Mouse (Mus musculus) kidney, embryonic 16.5 days (tissue): ENCODE measurements around the gene Slc41a3. TPM values are rescaled to one million over a fixed set of nuclear protein-coding genes. Genes with fewer than 3 reads are reported as not detected.
A peak's percentile ranks its signal among the peaks of the same experiment; 100 is the strongest.
"Not testable (repeated sequence)": the region's sequence is repeated elsewhere in the genome, so short reads cannot be mapped to it uniquely, and the experiment has no call there.

Experiments
- ATAC-seq: fragments of 200-750 bp; cut with Nextera tagmentation; 2 replicates; pipeline ENCODE4 v1.8.0; 2017; ENCODE audit warnings: moderate TSS enrichment; ENCODE audit not compliant: low FRiP score, low TSS enrichment
- H3K27ac ChIP-seq: fragments of 300-500 bp; sonication (generic); 2 replicates; pipeline ENCODE4 v1.5.1; 2014; ENCODE audit warnings: low read length
- H3K27me3 ChIP-seq: fragments of 300-500 bp; sonication (generic); 2 replicates; pipeline ENCODE4 v1.6.1; 2014; ENCODE audit warnings: low read length, control low read depth, mixed read lengths; ENCODE audit not compliant: insufficient read depth
- H3K36me3 ChIP-seq: fragments of 300-500 bp; sonication (generic); 2 replicates; pipeline ENCODE4 v1.6.1; 2014; ENCODE audit warnings: low read length, control low read depth, mixed read lengths; ENCODE audit not compliant: insufficient read depth
- H3K4me1 ChIP-seq: fragments of 300-500 bp; sonication (generic); 2 replicates; pipeline ENCODE4 v1.6.1; 2014; ENCODE audit warnings: low read length, control low read depth, mixed read lengths; ENCODE audit not compliant: insufficient read depth
- H3K4me2 ChIP-seq: fragments of 300-500 bp; sonication (generic); replicated peaks from 2 replicates; pipeline ENCODE4 v1.6.1; 2014; ENCODE audit warnings: low read depth, low read length
- H3K4me3 ChIP-seq: fragments of 300-500 bp; sonication (generic); 2 replicates; pipeline ENCODE4 v1.5.1; 2014; ENCODE audit warnings: mild to moderate bottlenecking, low read length
- H3K9ac ChIP-seq: fragments of 300-500 bp; sonication (generic); replicated peaks from 2 replicates; pipeline ENCODE4 v1.6.1; 2014; ENCODE audit warnings: low read length
- H3K9me3 ChIP-seq: fragments of 300-500 bp; sonication (generic); 2 replicates; pipeline ENCODE4 v1.6.1; 2016; ENCODE audit warnings: low read length, control low read depth
- WGBS: fragments of 180-500 bp; shearing (Covaris S2); extraction: QIAGEN DNeasy Blood & Tissue Kit; methylation state at CpG from one replicate; pipeline ENCODE4 v1.1.7; 2014; 5-methylcytosine and 5-hydroxymethylcytosine counted together
- polyA plus RNA-seq: library from polyadenylated mRNA; unstranded; fragments of >200 nt; fragmentation: Nextera tagmentation; extraction: Ambion mirVana; gene quantifications from 2 replicates; pipeline ENCODE4 v1.2.1, GENCODE M21; 2015

Slc41a3 gene
- polyA plus RNA-seq, 1 experiment from 2014 or later = 7.2 TPM

GRCm38 (mm10) chr6:90653736-90654135 is 49.2 kb downstream of the Slc41a3 start:
- Histone ChIP-seq H3K4me3 (no peak overlapping the region), H3K36me3 (no peaks in the 10 kb centered on the region), H3K4me1 (no peaks in the 10 kb centered on the region), H3K9me3 (no peaks in the 10 kb centered on the region), H3K4me2 (no peak overlapping the region), H3K27me3 (no peaks in the 10 kb centered on the region), H3K9ac (no peak overlapping the region), H3K27ac (no peak overlapping the region)
- WGBS = 59% methylated on average over 2 of the region's 2 CpGs
- no peak for ATAC-seq

- H3K36me3 ChIP-seq, ATAC-seq, H3K27ac ChIP-seq, H3K27me3 ChIP-seq, H3K9me3 ChIP-seq, H3K9ac ChIP-seq, H3K4me3 ChIP-seq, H3K4me2 ChIP-seq: not testable (repeated sequence)
- peaks cover 20% of the 10 kb centered on the region for H3K4me1 ChIP-seq
- 68% methylated on average over 2 of the region's 2 CpGs for WGBS
These were observed 51.9 kb downstream of the Slc41a3 start for GRCm38 (mm10) chr6:90656344-90656850.

GRCm38 (mm10) chr6:90659913-90660312 is 55.4 kb downstream of the Slc41a3 start:
- WGBS = 48% methylated on average over 2 of the region's 2 CpGs
- H3K9me3 ChIP-seq = no peaks in the 10 kb centered on the region
- no peak overlapping the region for H3K4me3 ChIP-seq
- H3K27me3 ChIP-seq = no peaks in the 10 kb centered on the region
- H3K9ac ChIP-seq = no peak overlapping the region
- H3K4me2 ChIP-seq = no peak overlapping the region
- H3K4me1 ChIP-seq = peaks cover 38% of the 10 kb centered on the region
- no peak for ATAC-seq
- H3K36me3 ChIP-seq = peaks cover 6% of the 10 kb centered on the region
- H3K27ac ChIP-seq = 0 out of 2 replicates have a peak overlapping the region, but pooled peaks have one; percentile 60

- Histone ChIP-seq H3K4me1 (peaks cover 38% of the 10 kb centered on the region), H3K27ac (peak overlapping the region; percentile 60), H3K27me3 (no peaks in the 10 kb centered on the region), H3K9me3 (no peaks in the 10 kb centered on the region), H3K4me2 (no peak overlapping the region), H3K9ac (no peak overlapping the region), H3K36me3 (peaks cover 12% of the 10 kb centered on the region), H3K4me3 (no peak overlapping the region)
- 60% methylated on average over 20 of the region's 20 CpGs for WGBS
- ATAC-seq = peak; percentile 61
These were observed 56.0 kb downstream of the Slc41a3 start for GRCm38 (mm10) chr6:90660398-90661028.

GRCm38 (mm10) chr6:90661029-90661399 is 56.5 kb downstream of the Slc41a3 start:
- no peak; the same call in 1 of the 2 replicates for ATAC-seq
- peaks cover 38% of the 10 kb centered on the region for H3K4me1 ChIP-seq
- no peaks in the 10 kb centered on the region for H3K9me3 ChIP-seq
- H3K27me3 ChIP-seq = no peaks in the 10 kb centered on the region
- no peak overlapping the region for H3K4me3 ChIP-seq
- H3K4me2 ChIP-seq = no peak overlapping the region
- H3K36me3 ChIP-seq = peaks cover 17% of the 10 kb centered on the region
- H3K27ac ChIP-seq = peak overlapping the region; percentile 60
- 66% methylated on average over 11 of the region's 11 CpGs for WGBS
- H3K9ac ChIP-seq = 0 out of 2 replicates have a peak overlapping the region, but pooled peaks have one; percentile 16

- Histone ChIP-seq H3K27me3 (no peaks in the 10 kb centered on the region), H3K9ac (no peak overlapping the region), H3K4me3 (no peak overlapping the region), H3K4me1 (peaks cover 38% of the 10 kb centered on the region), H3K4me2 (no peak overlapping the region), H3K36me3 (peaks cover 28% of the 10 kb centered on the region), H3K27ac (no peak overlapping the region), H3K9me3 (no peaks in the 10 kb centered on the region)
- ATAC-seq = no peak
- WGBS = 90% methylated on average over 5 of the region's 5 CpGs
These were observed 57.6 kb downstream of the Slc41a3 start for GRCm38 (mm10) chr6:90662148-90662547.

- no peak; the same call in 1 of the 2 replicates for ATAC-seq
- no peak overlapping the region for H3K4me3 ChIP-seq
- H3K27me3 ChIP-seq = no peaks in the 10 kb centered on the region
- H3K4me1 ChIP-seq = peaks cover 38% of the 10 kb centered on the region
- H3K9ac ChIP-seq = 0 out of 2 replicates have a peak overlapping the region, but pooled peaks have one; percentile 13
- H3K4me2 ChIP-seq = no peak overlapping the region
- 64% methylated on average over 11 of the region's 11 CpGs for WGBS
- peaks cover 40% of the 10 kb centered on the region for H3K36me3 ChIP-seq
- H3K27ac ChIP-seq = peak overlapping the region; percentile 86
- H3K9me3 ChIP-seq = no peaks in the 10 kb centered on the region
These were observed 59.2 kb downstream of the Slc41a3 start for GRCm38 (mm10) chr6:90663736-90664135.

GRCm38 (mm10) chr6:90668693-90669092 is 64.2 kb downstream of the Slc41a3 start:
- WGBS = 34% methylated on average over 9 of the region's 9 CpGs
- H3K36me3 ChIP-seq = peaks cover 82% of the 10 kb centered on the region
- peak; percentile 60 for ATAC-seq

GRCm38 (mm10) chr6:90678759-90679158 is 74.2 kb downstream of the Slc41a3 start:
- ATAC-seq = no peak; the same call in 1 of the 2 replicates
- 64% methylated on average over 4 of the region's 4 CpGs for WGBS

More at GRCm38 (mm10) chr6:90668693-90669092, 64.2 kb downstream of the Slc41a3 start:
- Histone ChIP-seq H3K4me3 (no peak overlapping the region), H3K9me3 (no peaks in the 10 kb centered on the region), H3K9ac (no peak overlapping the region; the same call in 1 of the 2 replicates), H3K27me3 (no peaks in the 10 kb centered on the region), H3K4me1 (peaks cover 5% of the 10 kb centered on the region; the same call in 1 of the 2 replicates), H3K4me2 (no peak overlapping the region), H3K27ac (no peak overlapping the region)

GRCm38 (mm10) chr6:90680401-90680800 is 75.9 kb downstream of the Slc41a3 start:
- Histone ChIP-seq H3K4me2 (no peak overlapping the region), H3K27ac (no peak overlapping the region), H3K4me1 (peaks cover 11% of the 10 kb centered on the region), H3K4me3 (no peak overlapping the region), H3K36me3 (peaks cover 43% of the 10 kb centered on the region), H3K9ac (no peak overlapping the region), H3K9me3 (no peaks in the 10 kb centered on the region), H3K27me3 (no peaks in the 10 kb centered on the region)
- 62% methylated on average over 12 of the region's 12 CpGs for WGBS
- no peak for ATAC-seq

More at GRCm38 (mm10) chr6:90678759-90679158, 74.2 kb downstream of the Slc41a3 start:
- H3K9me3 ChIP-seq = no peaks in the 10 kb centered on the region
- H3K4me1 ChIP-seq = peaks cover 11% of the 10 kb centered on the region
- H3K27me3 ChIP-seq = no peaks in the 10 kb centered on the region
- H3K27ac ChIP-seq = peak overlapping the region; percentile 72
- H3K4me2 ChIP-seq = no peak overlapping the region
- H3K36me3 ChIP-seq = peaks cover 57% of the 10 kb centered on the region
- H3K4me3 ChIP-seq = no peak overlapping the region
- H3K9ac ChIP-seq = no peak overlapping the region
